In genomic region chr11:34415884-34416618, GRCm38 (mm10) we compare ENCODE assay signal across 17 mouse cellular contexts.
DNase-seq lines count a peak whose midpoint lies in the region; ATAC-seq lines count a peak whose summit lies in the region.
"Had no signal": no experiment of that assay in that cellular context is flagged by ENCODE, and none has a peak within 500 bp of the region (broad histone marks: within the 10 kb centered on the region; RNA-seq: fewer than 3 reads in every experiment).

No protein-coding gene starts in this region.

- WGBS in embryonic facial prominence, embryonic 11.5 days = 50% methylated on average over 9 of the region's 9 CpGs
- WGBS in hindbrain, embryonic 13.5 days = 32% methylated on average over 9 of the region's 9 CpGs
- 25% methylated on average over 9 of the region's 9 CpGs for WGBS in midbrain, embryonic 16.5 days
- WGBS in kidney, embryonic 14.5 days = 49% methylated on average over 9 of the region's 9 CpGs

- no peak overlapping the region for H3K4me3 ChIP-seq in embryonic facial prominence, embryonic 11.5 days (ENCODE audit: low read depth, low read length)
- no peak overlapping the region for H3K4me3 ChIP-seq in hindbrain, embryonic 13.5 days
- no peak overlapping the region for H3K4me3 ChIP-seq in midbrain, embryonic 16.5 days (ENCODE audit: low read depth, low read length)
- H3K4me3 ChIP-seq in kidney, embryonic 14.5 days (ENCODE audit: low read length) = no peak overlapping the region
- H3K4me3 ChIP-seq: embryonic facial prominence, embryonic 15.5 days; gastrocnemius, adult 2 months; heart, embryonic 12.5 days had no signal

- peak; percentile 12 for DNase-seq in heart, adult 11 months
- DNase-seq in heart, postnatal 14 days = no peak
- DNase-seq in embryonic facial prominence, embryonic 11.5 days (ENCODE audit: low spot score) = peak; percentile 81
- DNase-seq in layer of hippocampus, postnatal 25 days (ENCODE audit: extremely low spot score in 1 of 2, low spot score in 1 of 2) = no peak
- no peak for DNase-seq in testis, postnatal 14 days (ENCODE audit: low spot score)
- DNase-seq: gastrocnemius, adult 2 months; layer of hippocampus, adult 9-11 months; liver; lung, postnatal 36 days; spleen, adult 18-20 months; thymus, adult 18-20 months had no signal

- intact Hi-C loops in heart, postnatal 14 days (cut with DNase I) = no loop called here

- H3K4me1 ChIP-seq in embryonic facial prominence, embryonic 11.5 days (ENCODE audit: control insufficient read depth, insufficient read depth, low read length) = no peaks in the 10 kb centered on the region
- H3K4me1 ChIP-seq in hindbrain, embryonic 13.5 days (replicated peaks) = peaks cover 28% of the 10 kb centered on the region
- peaks cover 9% of the 10 kb centered on the region for H3K4me1 ChIP-seq in midbrain, embryonic 16.5 days (ENCODE audit: control insufficient read depth, insufficient read depth, low read length)
- 0 out of 2 replicates have a peak, but pooled peaks cover 4% of the 10 kb centered on the region for H3K4me1 ChIP-seq in kidney, embryonic 14.5 days (ENCODE audit: control insufficient read depth, insufficient read depth, low read length)
- H3K4me1 ChIP-seq: heart, embryonic 12.5 days had no signal

- peak; percentile 74 for ATAC-seq in embryonic facial prominence, embryonic 11.5 days (replicated peaks; ENCODE audit: insufficient number of reproducible peaks, low FRiP score, low TSS enrichment, low read depth)
- peak; percentile 63; the same call in 1 of the 2 replicates for ATAC-seq in hindbrain, embryonic 13.5 days (ENCODE audit: low FRiP score)
- ATAC-seq in midbrain, embryonic 16.5 days = peak; percentile 61
- ATAC-seq in kidney, embryonic 14.5 days (ENCODE audit: low FRiP score, low TSS enrichment) = no peak
- ATAC-seq: intestine, postnatal 0 days had no signal

- no peak overlapping the region for H3K27ac ChIP-seq in embryonic facial prominence, embryonic 11.5 days (replicated peaks; ENCODE audit: low read depth, low read length)
- H3K27ac ChIP-seq in hindbrain, embryonic 13.5 days = no peak overlapping the region
- no peak overlapping the region for H3K27ac ChIP-seq in midbrain, embryonic 16.5 days (ENCODE audit: low read length)
- no peak overlapping the region for H3K27ac ChIP-seq in kidney, embryonic 14.5 days (ENCODE audit: low read depth, low read length)
- H3K27ac ChIP-seq: embryonic facial prominence, embryonic 15.5 days; gastrocnemius, adult 2 months had no signal

- H3K27me3 ChIP-seq in embryonic facial prominence, embryonic 11.5 days (ENCODE audit: control insufficient read depth, insufficient read depth, low read length) = no peaks in the 10 kb centered on the region
- no peaks in the 10 kb centered on the region for H3K27me3 ChIP-seq in hindbrain, embryonic 13.5 days
- H3K27me3 ChIP-seq in midbrain, embryonic 16.5 days (ENCODE audit: control insufficient read depth, insufficient read depth, low read depth, low read length) = no peaks in the 10 kb centered on the region
- no peaks in the 10 kb centered on the region for H3K27me3 ChIP-seq in kidney, embryonic 14.5 days (ENCODE audit: control insufficient read depth, insufficient read depth, low read length)
- H3K27me3 ChIP-seq: embryonic facial prominence, embryonic 15.5 days; heart, embryonic 12.5 days had no signal

- H3K4me2 ChIP-seq in embryonic facial prominence, embryonic 11.5 days (ENCODE audit: low read depth, low read length) = no peak overlapping the region
- H3K4me2 ChIP-seq in hindbrain, embryonic 13.5 days = no peak overlapping the region; the same call in 1 of the 2 replicates
- H3K4me2 ChIP-seq in midbrain, embryonic 16.5 days (ENCODE audit: low read length) = no peak overlapping the region
- H3K4me2 ChIP-seq in kidney, embryonic 14.5 days (replicated peaks; ENCODE audit: low read depth, low read length) = no peak overlapping the region
- H3K4me2 ChIP-seq: embryonic facial prominence, embryonic 15.5 days; heart, embryonic 12.5 days had no signal

- H3K9me3 ChIP-seq in embryonic facial prominence, embryonic 11.5 days (replicated peaks; ENCODE audit: control insufficient read depth, low read length) = no peaks in the 10 kb centered on the region
- H3K9me3 ChIP-seq in hindbrain, embryonic 13.5 days = no peaks in the 10 kb centered on the region
- H3K9me3 ChIP-seq in midbrain, embryonic 16.5 days (replicated peaks; ENCODE audit: control insufficient read depth, low read length, poor library complexity, severe bottlenecking) = no peaks in the 10 kb centered on the region
- no peaks in the 10 kb centered on the region for H3K9me3 ChIP-seq in kidney, embryonic 14.5 days (ENCODE audit: control insufficient read depth, low read length)
- H3K9me3 ChIP-seq: embryonic facial prominence, embryonic 15.5 days had no signal

- no peak overlapping the region for H3K9ac ChIP-seq in embryonic facial prominence, embryonic 11.5 days (replicated peaks; ENCODE audit: low read length)
- no peak overlapping the region for H3K9ac ChIP-seq in hindbrain, embryonic 13.5 days
- H3K9ac ChIP-seq in midbrain, embryonic 16.5 days (ENCODE audit: low read depth, low read length) = no peak overlapping the region
- no peak overlapping the region for H3K9ac ChIP-seq in kidney, embryonic 14.5 days (ENCODE audit: low read depth, low read length)
- H3K9ac ChIP-seq: embryonic facial prominence, embryonic 15.5 days; heart, embryonic 12.5 days had no signal

- no peaks in the 10 kb centered on the region for H3K36me3 ChIP-seq in embryonic facial prominence, embryonic 11.5 days (replicated peaks; ENCODE audit: control insufficient read depth, insufficient read depth, low read depth, low read length)
- H3K36me3 ChIP-seq in hindbrain, embryonic 13.5 days = peaks cover 5% of the 10 kb centered on the region; the same call in 1 of the 2 replicates
- H3K36me3 ChIP-seq in midbrain, embryonic 16.5 days (ENCODE audit: control insufficient read depth, insufficient read depth, low read length) = no peaks in the 10 kb centered on the region
- H3K36me3 ChIP-seq in kidney, embryonic 14.5 days (ENCODE audit: control insufficient read depth, insufficient read depth, low read length) = no peaks in the 10 kb centered on the region
- H3K36me3 ChIP-seq: embryonic facial prominence, embryonic 15.5 days; heart, embryonic 12.5 days had no signal

Comparison
In these comparisons a context has a peak if more than half of its experiments do, and no peak if none do; other contexts are left out.
1. DNase-seq: peak in heart, adult 11 months (single experiment) and embryonic facial prominence, embryonic 11.5 days (single experiment); none in heart, postnatal 14 days (0 of 2), layer of hippocampus, postnatal 25 days (0 of 2) and testis, postnatal 14 days (single experiment).